Mouse (Mus musculus) layer of hippocampus, postnatal 36 days (tissue): Measurements from ENCODE around the gene Msh4. TPM values are rescaled to one million over a fixed set of nuclear protein-coding genes. Genes with fewer than 3 reads are reported as not detected.

Source experiments
- DNase-seq, 2 experiments: peaks; one replicate each; pipeline ENCODE4 v3.0.0; 2022
- total RNA-seq, 2 experiments: library from RNA; stranded (reverse); gene quantifications; 2 replicates each; pipeline ENCODE4 v1.2.3; 2021

The Msh4 gene
- total RNA-seq = under 1 TPM; 0.17 to 0.30 TPM

- no peak for DNase-seq
Measured at GRCm38 (mm10) chr3:153906136-153906871, at the start of gene Msh4. TSS of gene Msh4 (minus strand) at chr3:153906138.

- DNase-seq = no peak
Measured at GRCm38 (mm10) chr3:153948176-153948575, 42.2 kb upstream of the Msh4 start.

- DNase-seq = no peak
Measured at GRCm38 (mm10) chr3:153947271-153947670, 41.3 kb upstream of the Msh4 start.

- DNase-seq = peak; percentile 93 to 94
Measured at GRCm38 (mm10) chr3:153944335-153944990, 38.5 kb upstream of the Msh4 start, which contains the start of gene Acadm. TSS of gene Acadm (minus strand) at chr3:153944632.

GRCm38 (mm10) chr3:153943901-153944334 lies 38.0 kb upstream of the Msh4 start:
- DNase-seq = no peak

GRCm38 (mm10) chr3:153943003-153943640 lies 37.2 kb upstream of the Msh4 start:
- no peak for DNase-seq

- DNase-seq = no peak
Measured at GRCm38 (mm10) chr3:153941613-153942012, 35.7 kb upstream of the Msh4 start.

- no peak for DNase-seq
Measured at GRCm38 (mm10) chr3:153940486-153940885, 34.5 kb upstream of the Msh4 start.

GRCm38 (mm10) chr3:153940021-153940420 lies 34.1 kb upstream of the Msh4 start:
- DNase-seq = no peak

- no peak for DNase-seq
Measured at GRCm38 (mm10) chr3:153937116-153937810, 31.3 kb upstream of the Msh4 start.

- no peak for DNase-seq
Measured at GRCm38 (mm10) chr3:153935878-153936277, 29.9 kb upstream of the Msh4 start.

- DNase-seq = no peak
Measured at GRCm38 (mm10) chr3:153932461-153932860, 26.5 kb upstream of the Msh4 start.

- DNase-seq = no peak
Measured at GRCm38 (mm10) chr3:153929526-153929925, 23.6 kb upstream of the Msh4 start.

GRCm38 (mm10) chr3:153926333-153926732 lies 20.4 kb upstream of the Msh4 start:
- DNase-seq = no peak

- no peak for DNase-seq
Measured at GRCm38 (mm10) chr3:153921147-153921910, 15.4 kb upstream of the Msh4 start.

GRCm38 (mm10) chr3:153917200-153917599 lies 11.3 kb upstream of the Msh4 start:
- DNase-seq = no peak

- DNase-seq = no peak
Measured at GRCm38 (mm10) chr3:153913510-153914243, 7.7 kb upstream of the Msh4 start.

GRCm38 (mm10) chr3:153912546-153913509 lies 6.9 kb upstream of the Msh4 start, which contains the start of gene Rabggtb:
TSS of gene Rabggtb (minus strand) at chr3:153913009.
- DNase-seq = peak; percentile 93 to 95

GRCm38 (mm10) chr3:153911882-153912440 lies 6.0 kb upstream of the Msh4 start:
- no peak for DNase-seq
